Mouse (Mus musculus): ENCODE data around the gene Rnf182. TPM values are rescaled to one million over a fixed set of nuclear protein-coding genes. Genes with fewer than 3 reads are reported as not detected.

Gene Rnf182
- polyA plus RNA-seq, 1 experiment, result 0.39 TPM

- Histone ChIP-seq H3K4me1 (ENCODE audit: control insufficient read depth, insufficient read depth, low read length) (no peaks in the 10 kb centered on the region), H3K36me3 (ENCODE audit: control insufficient read depth, insufficient read depth, low read length) (no peaks in the 10 kb centered on the region), H3K27me3 (replicated peaks; ENCODE audit: control insufficient read depth, insufficient read depth, low read length) (no peaks in the 10 kb centered on the region), H3K4me3 (ENCODE audit: insufficient read depth, low read depth, low read length) (no peak overlapping the region), H3K27ac (ENCODE audit: insufficient read depth, low read depth, low read length) (no peak overlapping the region)
- 96% methylated on average over 6 of the region's 6 CpGs for WGBS
- DNase-seq, result no peak
- TF ChIP-seq CTCF (conservative IDR thresholded peaks at IDR 0.05; ENCODE audit: insufficient read depth, insufficient read length, low read depth, low read length) (no peak), POLR2A (IDR thresholded peaks at IDR 0.05; ENCODE audit: low read depth, low read length) (no peak)
Measured at GRCm38 (mm10) chr13:43631266-43631665, 15.8 kb downstream of the Rnf182 start.

- Histone ChIP-seq H3K27ac (ENCODE audit: insufficient read depth, low read depth, low read length) (no peak overlapping the region), H3K4me3 (ENCODE audit: insufficient read depth, low read depth, low read length) (no peak overlapping the region), H3K4me1 (ENCODE audit: control insufficient read depth, insufficient read depth, low read length) (no peaks in the 10 kb centered on the region), H3K27me3 (replicated peaks; ENCODE audit: control insufficient read depth, insufficient read depth, low read length) (no peaks in the 10 kb centered on the region), H3K36me3 (ENCODE audit: control insufficient read depth, insufficient read depth, low read length) (no peaks in the 10 kb centered on the region)
- TF ChIP-seq POLR2A (IDR thresholded peaks at IDR 0.05; ENCODE audit: low read depth, low read length) (no peak), CTCF (conservative IDR thresholded peaks at IDR 0.05; ENCODE audit: insufficient read depth, insufficient read length, low read depth, low read length) (no peak)
- 91% methylated on average over 4 of the region's 4 CpGs for WGBS
- no peak for DNase-seq
Measured at GRCm38 (mm10) chr13:43633024-43633423, 17.5 kb downstream of the Rnf182 start.

- whole genome bisulfite sequencing, result 87% methylated on average over 7 of the region's 7 CpGs
- Histone ChIP-seq H3K36me3 (ENCODE audit: control insufficient read depth, insufficient read depth, low read length) (no peaks in the 10 kb centered on the region), H3K27me3 (replicated peaks; ENCODE audit: control insufficient read depth, insufficient read depth, low read length) (no peaks in the 10 kb centered on the region), H3K4me3 (ENCODE audit: insufficient read depth, low read depth, low read length) (no peak overlapping the region), H3K4me1 (ENCODE audit: control insufficient read depth, insufficient read depth, low read length) (no peaks in the 10 kb centered on the region), H3K27ac (ENCODE audit: insufficient read depth, low read depth, low read length) (no peak overlapping the region)
- no peak for TF ChIP-seq CTCF (conservative IDR thresholded peaks at IDR 0.05; ENCODE audit: insufficient read depth, insufficient read length, low read depth, low read length)
- TF ChIP-seq POLR2A (IDR thresholded peaks at IDR 0.05; ENCODE audit: low read depth, low read length), result no peak
- no peak for DNase-seq
Measured at GRCm38 (mm10) chr13:43637720-43638119, 22.2 kb downstream of the Rnf182 start.

GRCm38 (mm10) chr13:43644991-43645390 lies 29.5 kb downstream of the Rnf182 start:
- TF ChIP-seq POLR2A (IDR thresholded peaks at IDR 0.05; ENCODE audit: low read depth, low read length) (no peak), CTCF (conservative IDR thresholded peaks at IDR 0.05; ENCODE audit: insufficient read depth, insufficient read length, low read depth, low read length) (no peak)
- Histone ChIP-seq H3K4me1 (ENCODE audit: control insufficient read depth, insufficient read depth, low read length) (no peaks in the 10 kb centered on the region), H3K27ac (ENCODE audit: insufficient read depth, low read depth, low read length) (no peak overlapping the region), H3K36me3 (ENCODE audit: control insufficient read depth, insufficient read depth, low read length) (no peaks in the 10 kb centered on the region), H3K27me3 (replicated peaks; ENCODE audit: control insufficient read depth, insufficient read depth, low read length) (no peaks in the 10 kb centered on the region), H3K4me3 (ENCODE audit: insufficient read depth, low read depth, low read length) (no peak overlapping the region)
- DNase-seq, result no peak
- WGBS, result 60% methylated on average over 1 of the region's 1 CpGs

- Histone ChIP-seq H3K4me3 (ENCODE audit: insufficient read depth, low read depth, low read length) (no peak overlapping the region), H3K27me3 (replicated peaks; ENCODE audit: control insufficient read depth, insufficient read depth, low read length) (no peaks in the 10 kb centered on the region), H3K27ac (ENCODE audit: insufficient read depth, low read depth, low read length) (no peak overlapping the region), H3K36me3 (ENCODE audit: control insufficient read depth, insufficient read depth, low read length) (no peaks in the 10 kb centered on the region), H3K4me1 (ENCODE audit: control insufficient read depth, insufficient read depth, low read length) (no peaks in the 10 kb centered on the region)
- no peak for DNase-seq
- no peak for TF ChIP-seq POLR2A (IDR thresholded peaks at IDR 0.05; ENCODE audit: low read depth, low read length)
- 63% methylated on average over 6 of the region's 6 CpGs for WGBS
Measured at GRCm38 (mm10) chr13:43648556-43648955, 33.0 kb downstream of the Rnf182 start.

- no peaks in the 10 kb centered on the region for H3K4me1 ChIP-seq (ENCODE audit: control insufficient read depth, insufficient read depth, low read length)
- WGBS, result 37% methylated on average over 3 of the region's 3 CpGs
- no peak overlapping the region for H3K4me3 ChIP-seq (ENCODE audit: insufficient read depth, low read depth, low read length)
- H3K27ac ChIP-seq (ENCODE audit: insufficient read depth, low read depth, low read length), result no peak overlapping the region
- H3K27me3 ChIP-seq (replicated peaks; ENCODE audit: control insufficient read depth, insufficient read depth, low read length), result no peaks in the 10 kb centered on the region
- no peak for TF ChIP-seq POLR2A (IDR thresholded peaks at IDR 0.05; ENCODE audit: low read depth, low read length)
- TF ChIP-seq CTCF (conservative IDR thresholded peaks at IDR 0.05; ENCODE audit: insufficient read depth, insufficient read length, low read depth, low read length), result no peak
- no peak for DNase-seq
- no peaks in the 10 kb centered on the region for H3K36me3 ChIP-seq (ENCODE audit: control insufficient read depth, insufficient read depth, low read length)
Measured at GRCm38 (mm10) chr13:43651277-43651676, 35.8 kb downstream of the Rnf182 start.

GRCm38 (mm10) chr13:43654091-43654490 lies 38.6 kb downstream of the Rnf182 start:
- Histone ChIP-seq H3K4me1 (ENCODE audit: control insufficient read depth, insufficient read depth, low read length) (no peaks in the 10 kb centered on the region), H3K27ac (ENCODE audit: insufficient read depth, low read depth, low read length) (no peak overlapping the region), H3K4me3 (ENCODE audit: insufficient read depth, low read depth, low read length) (no peak overlapping the region), H3K27me3 (replicated peaks; ENCODE audit: control insufficient read depth, insufficient read depth, low read length) (no peaks in the 10 kb centered on the region), H3K36me3 (ENCODE audit: control insufficient read depth, insufficient read depth, low read length) (no peaks in the 10 kb centered on the region)
- WGBS, result 55% methylated on average over 6 of the region's 6 CpGs
- DNase-seq, result no peak
- TF ChIP-seq CTCF (conservative IDR thresholded peaks at IDR 0.05; ENCODE audit: insufficient read depth, insufficient read length, low read depth, low read length), result no peak
- no peak for TF ChIP-seq POLR2A (IDR thresholded peaks at IDR 0.05; ENCODE audit: low read depth, low read length)

- no peaks in the 10 kb centered on the region for H3K27me3 ChIP-seq (replicated peaks; ENCODE audit: control insufficient read depth, insufficient read depth, low read length)
- WGBS, result 93% methylated on average over 4 of the region's 4 CpGs
- no peaks in the 10 kb centered on the region for H3K36me3 ChIP-seq (ENCODE audit: control insufficient read depth, insufficient read depth, low read length)
- no peak for DNase-seq
- H3K4me1 ChIP-seq (ENCODE audit: control insufficient read depth, insufficient read depth, low read length), result no peaks in the 10 kb centered on the region
- H3K4me3 ChIP-seq (ENCODE audit: insufficient read depth, low read depth, low read length), result no peak overlapping the region
- H3K27ac ChIP-seq (ENCODE audit: insufficient read depth, low read depth, low read length), result no peak overlapping the region
- TF ChIP-seq CTCF (conservative IDR thresholded peaks at IDR 0.05; ENCODE audit: insufficient read depth, insufficient read length, low read depth, low read length) (no peak), POLR2A (IDR thresholded peaks at IDR 0.05; ENCODE audit: low read depth, low read length) (no peak)
Measured at GRCm38 (mm10) chr13:43663225-43663624, 47.7 kb downstream of the Rnf182 start.

All from kidney, adult 2 months (tissue).